Mouse (Mus musculus) retina, postnatal 7 days (tissue): ENCODE measurements around the gene Copa.

Experiments used
- DNase-seq: peaks from one replicate; pipeline ENCODE4 v3.0.0-alpha.2; 2012; ENCODE audit warnings: low read depth, low spot score

Gene Copa

GRCm38 (mm10) chr1:172082899-172083445 is 643 bp downstream of the Copa start:
- no peak for DNase-seq

DNA sequence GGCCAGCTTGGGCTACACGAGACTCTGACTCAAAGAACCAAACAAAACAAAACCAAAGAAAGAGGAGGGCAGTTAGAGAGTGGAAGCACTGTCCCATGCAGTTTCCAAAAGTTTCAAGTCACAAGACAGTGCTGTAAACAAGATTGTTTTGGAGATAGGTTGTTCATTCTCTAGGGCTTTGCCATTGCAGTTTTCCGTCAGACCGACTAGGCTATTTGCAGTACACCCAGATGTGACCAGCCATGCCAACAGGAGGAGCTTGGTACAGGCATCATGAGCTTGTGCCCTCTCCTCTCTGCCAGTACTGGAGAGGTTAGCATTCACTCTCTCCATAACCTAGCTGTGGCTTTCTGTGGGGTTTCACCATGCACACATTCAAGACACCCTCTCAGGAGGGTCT is 11.2 kb downstream of the Copa start:
- DNase-seq: no peak

GRCm38 (mm10) chr1:172094295-172094694 is 12.0 kb downstream of the Copa start:
- no peak for DNase-seq

- no peak for DNase-seq
These were observed 12.9 kb downstream of the Copa start for GRCm38 (mm10) chr1:172095202-172095601.

DNA sequence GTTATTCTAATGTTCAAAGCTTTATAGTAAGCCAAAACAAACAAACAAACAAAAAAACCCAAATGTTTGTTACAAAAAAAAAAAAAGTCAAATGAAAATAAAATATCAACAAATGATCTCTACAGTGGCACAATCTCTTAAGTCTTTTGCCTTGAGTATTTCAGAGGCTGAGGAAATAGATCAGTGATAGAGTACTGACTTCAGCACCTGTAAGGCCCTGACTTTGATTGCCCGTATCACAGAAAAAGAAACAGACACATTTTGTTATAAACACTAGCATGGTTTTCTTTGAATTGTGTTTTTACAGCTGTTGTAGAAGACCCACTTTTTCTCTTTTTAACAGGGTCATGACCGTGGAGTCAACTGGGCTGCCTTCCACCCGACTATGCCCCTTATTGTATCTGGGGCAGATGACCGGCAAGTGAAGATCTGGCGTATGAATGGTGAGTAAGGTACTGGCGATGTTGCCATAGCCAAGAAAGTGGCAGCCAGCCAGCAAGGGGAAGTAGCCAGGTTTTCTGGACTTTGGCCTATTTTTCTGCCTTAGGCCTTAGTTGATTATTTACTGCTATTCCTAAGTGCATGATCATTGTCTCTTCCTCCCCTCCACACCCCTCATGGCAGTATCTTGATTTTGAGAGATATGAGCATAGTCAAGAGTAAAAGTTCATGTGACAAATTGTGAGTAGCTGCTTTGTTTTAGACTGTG is 17.1 kb downstream of the Copa start:
- DNase-seq: no peak

GRCm38 (mm10) chr1:172103619-172104018 is 21.3 kb downstream of the Copa start:
- no peak for DNase-seq

- no peak for DNase-seq
These were observed 22.8 kb downstream of the Copa start for GRCm38 (mm10) chr1:172105101-172105500.

DNA sequence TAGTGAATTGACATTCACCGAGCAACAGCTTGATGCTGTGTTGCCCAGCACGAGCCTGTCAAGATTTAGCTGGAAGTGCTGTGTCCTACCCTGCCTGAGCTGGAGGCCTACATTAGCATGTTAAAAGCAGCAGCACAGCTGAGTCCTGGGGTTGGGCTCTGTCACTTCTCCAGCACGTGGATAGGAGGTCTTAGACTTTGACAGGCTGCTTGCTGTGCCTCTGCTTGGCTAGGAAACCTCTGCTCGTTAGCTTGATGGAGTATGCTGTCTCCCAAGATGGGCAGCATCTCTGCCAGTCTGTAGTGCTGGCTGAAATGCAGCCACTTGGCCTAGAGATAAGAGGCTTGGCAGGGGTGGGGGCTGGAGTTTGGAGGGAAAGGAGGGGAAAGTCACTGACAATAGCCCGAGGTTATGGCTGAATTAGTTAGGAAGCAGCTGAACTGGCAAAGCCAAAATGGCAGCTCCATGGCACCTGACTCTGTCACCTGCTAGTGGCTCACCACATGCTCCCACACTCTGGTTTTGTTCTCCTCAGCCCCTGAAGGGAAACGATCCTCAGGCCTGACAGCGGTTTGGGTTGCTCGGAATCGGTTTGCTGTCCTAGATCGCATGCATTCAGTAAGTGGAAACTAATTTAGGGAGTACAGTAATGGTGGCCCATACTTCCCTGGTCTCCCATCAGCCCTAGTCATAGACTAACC is 25.6 kb downstream of the Copa start:
- DNase-seq: no peak

GRCm38 (mm10) chr1:172116948-172117347 is 34.6 kb downstream of the Copa start:
- no peak for DNase-seq

DNA sequence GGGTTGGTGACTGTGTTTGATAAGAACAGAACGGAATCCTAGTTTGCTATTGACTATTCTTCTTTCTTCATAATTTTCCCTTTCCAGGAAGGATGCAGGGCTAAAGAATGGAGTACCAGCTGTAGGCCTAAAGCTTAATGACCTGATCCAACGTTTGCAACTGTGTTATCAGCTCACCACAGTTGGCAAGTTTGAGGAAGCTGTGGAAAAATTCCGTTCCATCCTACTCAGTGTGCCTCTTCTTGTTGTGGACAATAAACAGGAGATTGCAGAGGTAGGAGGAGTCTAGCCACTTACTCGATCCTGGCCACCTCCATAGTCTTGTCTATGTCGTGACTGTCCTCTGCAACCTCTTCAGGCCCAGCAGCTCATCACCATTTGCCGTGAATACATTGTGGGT is 36.8 kb downstream of the Copa start:
- no peak for DNase-seq

DNA sequence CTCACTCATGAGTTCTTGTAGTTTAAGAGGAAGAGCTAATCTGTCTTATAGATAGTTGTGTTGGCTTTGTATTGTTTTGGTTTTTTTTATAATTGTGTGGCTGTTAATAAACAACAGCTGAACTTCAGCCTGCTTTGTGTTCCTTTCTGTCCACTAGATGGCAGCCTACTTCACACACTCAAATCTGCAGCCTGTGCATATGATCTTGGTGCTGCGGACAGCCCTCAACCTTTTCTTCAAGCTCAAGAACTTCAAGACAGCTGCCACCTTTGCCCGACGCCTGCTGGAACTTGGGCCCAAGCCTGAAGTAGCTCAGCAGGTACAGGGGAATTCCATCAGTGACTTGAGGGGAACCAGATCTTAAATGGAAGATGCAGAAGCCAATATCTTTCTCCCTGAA is 37.4 kb downstream of the Copa start:
- peak; percentile 53 for DNase-seq

DNA sequence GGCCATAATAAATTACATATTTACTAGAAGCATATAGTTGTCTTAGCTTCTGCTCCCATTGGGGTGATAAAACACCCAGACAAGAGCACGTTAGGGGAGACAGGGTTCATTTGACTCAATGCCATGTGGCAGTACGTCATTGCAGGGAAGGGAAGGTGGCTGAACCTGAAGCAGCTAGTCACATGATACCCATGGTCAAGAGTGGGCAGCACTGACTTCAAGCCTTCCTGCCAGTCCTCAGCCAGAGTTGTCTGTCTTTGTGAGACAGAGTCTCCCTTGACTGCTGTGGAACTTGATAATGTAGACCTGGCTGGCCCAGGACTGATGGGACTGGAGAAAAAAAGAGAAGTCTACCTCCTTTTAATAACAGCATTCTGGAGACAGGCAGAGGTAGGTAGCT is 40.3 kb downstream of the Copa start:
- no peak for DNase-seq

DNA sequence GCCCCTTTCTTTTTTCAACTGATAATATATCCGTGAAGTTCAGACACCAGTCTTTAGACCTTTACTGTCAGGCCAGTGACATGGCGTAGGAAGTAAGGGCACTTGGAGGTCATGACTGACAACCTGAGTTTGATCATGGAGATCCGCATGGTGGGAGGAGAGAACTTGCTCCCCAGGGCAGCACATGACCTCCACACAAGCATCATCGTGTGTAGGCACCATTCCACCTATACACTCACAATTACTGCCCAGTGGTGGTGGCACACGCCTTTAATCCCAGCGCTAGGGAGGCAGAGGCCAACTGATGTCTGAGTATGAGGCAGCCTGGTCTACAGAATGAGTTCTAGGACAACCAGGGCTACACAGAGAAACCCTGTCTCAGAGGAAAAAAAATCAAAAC is 42.2 kb downstream of the Copa start:
- no peak for DNase-seq

DNA sequence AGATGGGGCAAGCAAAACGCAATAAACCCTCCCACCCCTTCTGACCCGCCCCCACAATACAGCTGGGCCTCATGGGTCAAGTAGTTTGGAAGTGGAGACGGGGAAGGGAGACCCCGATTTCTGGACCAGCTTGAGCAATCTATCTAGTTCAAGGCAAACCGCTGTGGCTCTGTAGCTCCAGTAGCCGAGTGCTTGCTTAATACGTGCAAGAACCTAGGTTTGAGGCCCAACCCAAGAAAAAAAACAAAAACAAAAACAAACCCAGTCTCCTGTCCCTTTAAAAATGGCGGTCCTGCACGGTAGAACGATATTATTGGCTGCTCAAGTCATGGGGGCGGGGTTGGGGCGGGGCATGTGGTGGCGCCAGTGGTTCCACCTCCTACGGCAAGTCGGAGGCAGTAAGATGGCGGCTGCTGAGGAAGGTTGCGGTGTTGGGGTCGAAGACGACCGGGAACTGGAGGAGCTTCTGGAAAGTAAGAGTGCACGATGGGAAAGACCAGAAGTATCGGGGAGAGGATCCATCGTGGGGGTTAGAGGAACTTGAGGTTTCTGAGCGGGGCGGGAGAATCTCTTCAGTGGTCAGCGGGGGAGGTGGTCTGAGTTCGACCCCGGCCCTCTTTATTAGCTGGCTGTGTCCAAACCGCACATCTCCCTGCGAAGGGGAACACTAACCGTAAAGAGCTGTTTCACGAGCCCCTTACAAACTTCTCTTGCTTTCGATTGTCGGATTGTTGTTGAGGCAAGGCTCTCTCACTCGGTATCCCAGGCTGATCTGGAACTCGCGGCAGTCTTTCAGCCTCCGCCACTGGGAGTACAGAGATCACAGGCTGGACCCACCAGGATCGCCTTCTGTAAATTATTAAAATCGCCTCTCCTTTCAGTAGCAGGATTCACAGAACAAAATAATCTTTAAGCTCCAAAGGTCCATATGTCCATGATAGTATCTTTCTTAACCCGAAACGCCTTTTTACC is 44.3 kb downstream of the Copa start, which contains the start of gene Pex19:
Gene Pex19 (plus strand): TSS at position 380 of the 972 bp plus-strand sequence.
- DNase-seq: peak; percentile 87

- no peak for DNase-seq
These were observed 45.2 kb downstream of the Copa start for GRCm38 (mm10) chr1:172127487-172127886.

DNA sequence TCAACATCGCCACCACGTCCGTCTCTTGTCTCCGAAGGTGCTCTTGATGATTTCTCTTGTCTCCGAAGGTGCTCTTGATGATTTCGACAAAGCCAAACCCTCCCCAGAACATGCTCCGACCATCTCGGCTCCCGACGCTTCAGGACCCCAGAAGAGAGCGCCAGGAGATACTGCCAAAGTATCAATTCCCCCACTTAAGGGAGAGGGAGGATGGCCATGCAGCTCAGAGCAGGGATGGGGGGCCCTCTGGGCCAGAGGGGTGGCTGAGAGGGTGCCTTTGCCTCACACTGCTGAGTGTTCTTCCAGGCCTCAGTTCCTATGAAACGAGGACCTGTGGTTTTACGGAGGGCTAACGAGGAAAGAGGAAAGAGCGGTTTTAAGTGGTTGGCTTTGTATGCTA is 46.2 kb downstream of the Copa start:
- DNase-seq: no peak

- DNase-seq: no peak
These were observed 46.8 kb downstream of the Copa start for GRCm38 (mm10) chr1:172129108-172129507.

DNA sequence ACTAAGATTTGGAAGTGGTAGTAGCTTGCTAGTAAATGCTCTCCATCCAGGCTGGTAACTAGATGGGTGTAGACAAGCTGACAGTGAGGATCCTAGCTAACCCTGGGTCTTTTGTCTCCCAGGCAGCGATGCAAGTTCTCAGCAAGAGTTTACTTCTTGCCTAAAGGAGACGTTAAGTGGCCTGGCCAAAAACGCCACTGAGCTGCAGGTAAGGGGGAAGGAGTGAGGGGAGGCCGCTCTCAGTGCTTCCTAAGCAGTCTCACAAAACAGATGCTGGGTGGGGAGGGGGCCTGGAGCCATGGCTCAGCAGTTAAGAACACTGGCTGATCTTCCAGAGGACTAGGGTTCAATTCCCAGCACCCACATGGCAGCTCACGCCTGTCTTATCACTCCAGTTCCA is 47.5 kb downstream of the Copa start:
- DNase-seq: no peak

DNA sequence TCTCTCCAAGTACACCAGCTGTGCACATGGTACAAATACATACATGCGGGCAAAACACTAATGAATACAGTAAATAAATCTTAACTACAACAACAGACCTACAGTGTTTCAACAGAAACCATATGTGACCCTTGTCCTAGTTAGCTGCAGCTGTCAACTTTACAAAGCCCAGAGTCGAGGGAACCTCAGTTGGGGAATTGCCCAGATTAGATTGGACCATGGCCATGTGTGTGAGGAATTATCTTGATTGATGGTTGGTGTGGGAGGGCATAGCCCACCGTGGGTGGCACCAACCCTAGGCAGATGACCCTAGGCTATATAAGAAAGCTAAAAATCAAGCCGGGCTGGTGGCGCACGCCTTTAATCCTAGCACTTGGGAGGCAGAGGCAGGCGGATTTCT is 50.0 kb downstream of the Copa start:
- no peak for DNase-seq

DNA sequence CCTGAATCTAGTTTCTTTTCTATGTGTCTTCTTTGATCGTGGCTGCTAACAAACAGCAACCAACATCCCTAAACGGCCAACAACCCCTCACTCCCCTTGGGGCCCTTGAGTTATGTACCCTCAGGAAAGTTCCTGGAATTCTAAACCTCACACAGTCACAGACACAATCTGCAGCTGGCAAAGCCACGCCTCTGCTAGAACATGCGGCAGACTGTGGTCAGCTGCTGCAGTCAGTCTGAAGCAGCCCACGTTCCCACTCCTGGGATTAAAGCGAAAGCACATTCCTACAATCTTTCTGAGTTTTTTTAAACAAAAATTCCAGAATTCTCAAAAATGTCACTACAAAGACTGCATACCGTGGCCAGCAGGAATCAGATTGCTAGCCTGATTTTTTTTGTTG is 51.2 kb downstream of the Copa start:
- DNase-seq: no peak

- no peak for DNase-seq
These were observed 51.7 kb downstream of the Copa start for GRCm38 (mm10) chr1:172134072-172134471.

DNA sequence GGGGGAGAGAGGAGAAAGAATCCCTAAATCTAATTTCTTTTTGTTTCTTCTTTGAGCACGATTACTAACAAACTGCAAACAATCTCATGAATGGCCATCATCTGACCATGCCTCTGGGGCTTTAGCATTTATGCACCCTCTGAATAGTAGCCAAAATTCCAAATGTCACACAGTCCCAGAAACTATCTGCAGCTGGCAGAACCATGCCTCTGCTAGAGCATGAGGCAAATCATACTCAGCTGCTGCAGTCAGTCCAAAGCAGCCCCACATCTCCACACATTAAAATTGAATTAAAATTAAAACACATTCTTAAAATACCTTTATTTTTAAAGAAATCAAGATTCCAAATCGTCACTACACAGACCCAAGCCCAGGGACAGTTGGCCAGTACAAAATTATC is 57.8 kb downstream of the Copa start:
- DNase-seq: no peak
